Comparison of ENCODE assay signal across 14 mouse cellular contexts in genomic region chr7:49025991-49026390, GRCm38 (mm10).
DNase-seq lines count a peak whose midpoint lies in the region; TF ChIP-seq lines count a peak whose summit lies in the region.
"Had no signal": no experiment of that assay in that cellular context is flagged by ENCODE, and none has a peak within 500 bp of the region (broad histone marks: within the 10 kb centered on the region; RNA-seq: fewer than 3 reads in every experiment).

No protein-coding gene starts in this region.

- H3K27ac ChIP-seq in liver, adult 2 months (replicated peaks; ENCODE audit: insufficient read depth, low read depth, low read length): no peak overlapping the region
- H3K27ac ChIP-seq: embryonic facial prominence, embryonic 10.5 days; embryonic facial prominence, embryonic 12.5 days; forebrain, embryonic 13.5 days; forebrain, embryonic 15.5 days had no signal

- H3K4me3 ChIP-seq in liver, adult 2 months (ENCODE audit: insufficient read depth, low read depth, low read length): no peak overlapping the region
- H3K4me3 ChIP-seq: embryonic facial prominence, embryonic 10.5 days; embryonic facial prominence, embryonic 12.5 days; forebrain, embryonic 13.5 days; forebrain, embryonic 15.5 days had no signal

- 23% methylated on average over 3 of the region's 3 CpGs for WGBS in liver, adult 2 months

- no peak for TF ChIP-seq POLR2A in liver, adult 2 months (IDR thresholded peaks at IDR 0.05; ENCODE audit: extremely low read depth, insufficient read depth, low read length)

- peaks cover 13% of the 10 kb centered on the region for H3K4me1 ChIP-seq in liver, adult 2 months (ENCODE audit: control insufficient read depth, insufficient read depth, low read length)
- H3K4me1 ChIP-seq: embryonic facial prominence, embryonic 12.5 days; forebrain, embryonic 13.5 days; forebrain, embryonic 15.5 days had no signal

- H3K36me3 ChIP-seq in liver, adult 2 months (ENCODE audit: control insufficient read depth, insufficient read depth, low read length): no peaks in the 10 kb centered on the region
- H3K36me3 ChIP-seq: embryonic facial prominence, embryonic 10.5 days; embryonic facial prominence, embryonic 12.5 days; forebrain, embryonic 15.5 days had no signal

- DNase-seq in liver, adult 2 months (ENCODE audit: extremely low read depth, low read depth, low spot score): peak; percentile 98
- DNase-seq in liver: no peak
- peak; percentile 23 for DNase-seq in lung, postnatal 10 days
- DNase-seq in lung, postnatal 25 days (ENCODE audit: low spot score): no peak
- peak; percentile 3 for DNase-seq in adipocyte (ENCODE audit: low spot score)
- DNase-seq in right cerebral cortex, postnatal 25 days: no peak
- DNase-seq: adrenal gland, adult 8-10 months; adrenal gland, postnatal 14 days; cerebellum, adult 9-10 months; forebrain, postnatal 0 days had no signal

- TF ChIP-seq CTCF in liver, adult 2 months (IDR thresholded peaks at IDR 0.05; ENCODE audit: low read depth, low read length): no peak

- H3K27me3 ChIP-seq in liver, adult 2 months (ENCODE audit: control insufficient read depth, insufficient read depth, low read length): no peaks in the 10 kb centered on the region
- H3K27me3 ChIP-seq: embryonic facial prominence, embryonic 12.5 days; forebrain, embryonic 15.5 days had no signal

- no peaks in the 10 kb centered on the region for H3K79me2 ChIP-seq in liver, adult 2 months (ENCODE audit: control insufficient read depth, insufficient read depth, low read length)

- no peak overlapping the region for H3K9ac ChIP-seq in liver, adult 2 months (ENCODE audit: low read depth, low read length)
- H3K9ac ChIP-seq: embryonic facial prominence, embryonic 12.5 days; forebrain, embryonic 13.5 days; forebrain, embryonic 15.5 days; forebrain, postnatal 0 days had no signal

Comparison
In these comparisons a context has a peak if more than half of its experiments do, and no peak if none do; other contexts are left out.
1. DNase-seq: peak in liver, adult 2 months (single experiment), lung, postnatal 10 days (single experiment) and adipocyte (single experiment); none in liver (single experiment), lung, postnatal 25 days (single experiment) and right cerebral cortex, postnatal 25 days (single experiment).